Mouse (Mus musculus) testis, adult 2 months (tissue): ENCODE data around the gene Perp.

Source experiments
- CTCF ChIP-seq: fragments of 200-500 bp; IDR thresholded peaks from 2 replicates; pipeline ENCODE4 v1.5.1; 2012; ENCODE audit warnings: low read depth, mild to moderate bottlenecking, inconsistent platforms, low read length, moderate library complexity; ENCODE audit not compliant: control insufficient read depth, insufficient read depth, insufficient replicate concordance
- POLR2A ChIP-seq: fragments of 200-500 bp; IDR thresholded peaks from 2 replicates; pipeline ENCODE4 v1.6.1; 2012; ENCODE audit warnings: low read depth, mild to moderate bottlenecking, inconsistent platforms, low read length, moderate library complexity; ENCODE audit not compliant: control insufficient read depth

GRCm38 (mm10) chr10:18831823-18832222 lies 13.0 kb upstream of the Perp start:
- TF ChIP-seq CTCF: no peak
- peak; percentile 92 for TF ChIP-seq POLR2A
